Mouse (Mus musculus) small intestine, adult 2 months (tissue): ENCODE data around the gene Poc1b. TPM values are rescaled to one million over a fixed set of nuclear protein-coding genes. Genes with fewer than 3 reads are reported as not detected.

Source experiments
- H3K27ac ChIP-seq: fragments of 200-500 bp; 2 replicates; pipeline ENCODE4 v1.5.1; 2012; ENCODE audit warnings: low read depth, low read length, control low read depth, inconsistent platforms; ENCODE audit not compliant: insufficient read depth
- H3K27me3 ChIP-seq: fragments of 200-500 bp; 2 replicates; pipeline ENCODE4 v1.6.1; 2012; ENCODE audit warnings: mild to moderate bottlenecking, moderate library complexity, low read length, inconsistent platforms; ENCODE audit not compliant: control insufficient read depth, insufficient read depth
- H3K36me3 ChIP-seq: fragments of 200-500 bp; 2 replicates; pipeline ENCODE4 v1.6.1; 2012; ENCODE audit warnings: mild to moderate bottlenecking, low read length, control low read depth, inconsistent platforms; ENCODE audit not compliant: control insufficient read depth, insufficient read depth
- H3K4me1 ChIP-seq: fragments of 200-500 bp; 2 replicates; pipeline ENCODE4 v1.6.1; 2012; ENCODE audit warnings: low read length, inconsistent platforms, mixed read lengths; ENCODE audit not compliant: control insufficient read depth, insufficient read depth, insufficient read length
- H3K4me3 ChIP-seq: fragments of 200-500 bp; 2 replicates; pipeline ENCODE4 v1.5.1; 2012; ENCODE audit warnings: low read depth, mild to moderate bottlenecking, control low read depth, inconsistent platforms, low read length, moderate library complexity
- CTCF ChIP-seq: fragments of 200-500 bp; IDR thresholded peaks from 2 replicates; pipeline ENCODE4 v1.5.1; 2012; ENCODE audit warnings: low read depth, mild to moderate bottlenecking, control low read depth, inconsistent platforms, low read length, moderate library complexity, mixed read lengths; ENCODE audit not compliant: insufficient replicate concordance, insufficient read length; ENCODE audit errors: extremely low read depth
- POLR2A ChIP-seq: fragments of 200-500 bp; IDR thresholded peaks from 2 replicates; pipeline ENCODE4 v1.6.1; 2012; ENCODE audit warnings: low read depth, mild to moderate bottlenecking, control low read depth, inconsistent platforms, low read length, moderate library complexity
- WGBS: fragments of 180-500 bp; shearing (Covaris S2); methylation state at CpG from one replicate; pipeline ENCODE4 v1.1.7; 2018; 5-methylcytosine and 5-hydroxymethylcytosine counted together
- polyA plus RNA-seq: library from polyadenylated mRNA; depleted of rRNA; stranded (reverse); fragments of >200 nt; gene quantifications from 2 replicates; pipeline ENCODE4 v1.2.3, GENCODE M21; 2012

The Poc1b gene
- polyA plus RNA-seq, 1 experiment, result 5.5 TPM

DNA sequence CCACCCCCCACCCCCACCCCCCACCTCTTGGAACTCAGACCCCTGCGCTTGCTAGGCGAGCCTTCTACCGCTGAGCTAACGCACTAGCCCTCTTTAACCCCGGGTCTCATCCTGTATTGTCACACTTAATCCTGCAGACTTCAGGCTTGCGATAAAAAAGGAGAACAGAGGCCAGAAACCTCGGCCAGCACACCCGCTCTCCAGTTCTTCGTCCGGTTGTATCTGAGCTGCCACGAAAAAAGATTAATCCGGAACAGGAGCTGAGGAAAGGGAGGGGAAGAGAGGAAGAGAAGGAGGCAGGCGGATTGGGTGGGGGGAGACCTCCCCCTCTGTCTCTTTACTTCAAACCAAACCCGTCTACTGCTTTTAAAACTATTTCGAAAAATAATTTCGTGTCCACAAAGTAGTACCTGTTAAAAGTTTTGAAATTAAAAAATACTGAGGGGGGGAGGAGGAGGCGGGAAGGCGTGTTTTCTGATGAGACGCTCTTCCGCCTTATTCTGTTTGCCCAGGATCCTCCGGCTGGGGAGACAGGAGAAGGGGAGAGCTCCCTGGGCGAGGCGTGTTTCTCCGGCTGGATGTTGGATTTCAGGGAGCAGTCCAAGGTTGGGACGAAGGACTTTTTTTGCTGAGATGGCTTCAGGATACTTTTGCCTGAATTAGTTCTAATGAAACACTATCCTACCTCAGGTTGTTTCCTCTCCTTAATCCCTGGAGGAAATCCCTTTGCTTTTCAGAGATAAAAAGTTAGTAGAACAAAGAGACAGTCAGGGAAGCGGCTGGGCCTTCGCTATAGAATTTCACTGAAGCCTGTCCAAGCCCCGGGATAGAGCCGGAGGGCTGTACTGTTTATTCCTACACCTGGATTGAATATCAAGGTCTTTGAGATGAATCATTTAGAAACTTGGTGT is 97.0 kb downstream of the Poc1b start:
- no peak for TF ChIP-seq CTCF
- peak; percentile 33; the same call in 1 of the 2 replicates for TF ChIP-seq POLR2A
- Histone ChIP-seq H3K27me3 (no peaks in the 10 kb centered on the region), H3K27ac (peak overlapping the region; percentile 60), H3K4me1 (peaks cover 6% of the 10 kb centered on the region), H3K4me3 (peak overlapping the region; percentile 53), H3K36me3 (no peaks in the 10 kb centered on the region)
- WGBS, result 49% methylated on average over 29 of the region's 29 CpGs

DNA sequence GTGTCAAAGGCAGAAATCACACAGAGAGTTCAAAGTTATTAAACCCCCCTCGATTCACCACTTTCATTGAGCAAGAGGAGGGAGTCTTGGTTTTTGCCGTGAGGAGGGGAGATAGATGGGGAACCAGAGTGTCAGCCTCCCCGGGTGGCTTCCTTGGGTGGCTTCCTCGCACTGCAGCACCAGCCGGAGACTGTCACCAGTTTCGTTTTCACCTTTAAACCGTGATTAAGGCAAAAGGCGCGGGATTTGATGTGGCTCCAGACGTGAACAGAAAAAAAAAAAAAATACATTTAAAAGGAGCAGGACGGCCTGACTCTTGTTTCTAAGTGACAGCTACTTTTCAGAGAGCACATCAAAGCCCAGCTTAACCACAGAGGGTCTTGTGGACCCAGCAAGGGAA is 97.7 kb downstream of the Poc1b start:
- H3K36me3 ChIP-seq, result no peaks in the 10 kb centered on the region
- peaks cover 10% of the 10 kb centered on the region for H3K4me1 ChIP-seq
- H3K27ac ChIP-seq, result no peak overlapping the region
- 8% methylated on average over 11 of the region's 11 CpGs for WGBS
- H3K27me3 ChIP-seq, result no peaks in the 10 kb centered on the region
- TF ChIP-seq CTCF (no peak), POLR2A (peak; percentile 49; the same call in 1 of the 2 replicates)
- H3K4me3 ChIP-seq, result peak overlapping the region; percentile 49

DNA sequence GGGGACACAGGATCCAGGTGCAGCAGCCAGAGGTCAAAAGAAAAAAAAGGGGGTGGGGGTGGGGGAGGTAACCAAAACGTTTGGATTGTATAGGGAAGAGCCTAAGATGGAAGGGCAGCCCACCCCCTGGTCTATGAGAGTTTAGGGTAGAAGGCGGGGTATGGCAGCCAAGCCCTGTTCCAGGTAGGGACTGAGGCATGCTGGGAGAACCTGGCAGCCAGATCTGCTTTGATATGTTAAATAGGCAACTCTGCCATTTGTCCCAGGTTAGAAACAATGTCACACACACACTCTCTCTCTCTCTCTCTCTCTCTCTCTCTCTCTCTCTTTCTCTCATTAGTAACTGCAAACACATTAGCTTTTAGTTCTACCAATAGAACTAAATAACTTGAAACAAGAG is 100.3 kb downstream of the Poc1b start:
- H3K27me3 ChIP-seq, result no peaks in the 10 kb centered on the region
- TF ChIP-seq POLR2A (no peak), CTCF (no peak)
- no peaks in the 10 kb centered on the region for H3K36me3 ChIP-seq
- H3K27ac ChIP-seq, result no peak overlapping the region
- no peak overlapping the region for H3K4me3 ChIP-seq
- peaks cover 26% of the 10 kb centered on the region for H3K4me1 ChIP-seq
- WGBS, result 56% methylated on average over 2 of the region's 2 CpGs

DNA sequence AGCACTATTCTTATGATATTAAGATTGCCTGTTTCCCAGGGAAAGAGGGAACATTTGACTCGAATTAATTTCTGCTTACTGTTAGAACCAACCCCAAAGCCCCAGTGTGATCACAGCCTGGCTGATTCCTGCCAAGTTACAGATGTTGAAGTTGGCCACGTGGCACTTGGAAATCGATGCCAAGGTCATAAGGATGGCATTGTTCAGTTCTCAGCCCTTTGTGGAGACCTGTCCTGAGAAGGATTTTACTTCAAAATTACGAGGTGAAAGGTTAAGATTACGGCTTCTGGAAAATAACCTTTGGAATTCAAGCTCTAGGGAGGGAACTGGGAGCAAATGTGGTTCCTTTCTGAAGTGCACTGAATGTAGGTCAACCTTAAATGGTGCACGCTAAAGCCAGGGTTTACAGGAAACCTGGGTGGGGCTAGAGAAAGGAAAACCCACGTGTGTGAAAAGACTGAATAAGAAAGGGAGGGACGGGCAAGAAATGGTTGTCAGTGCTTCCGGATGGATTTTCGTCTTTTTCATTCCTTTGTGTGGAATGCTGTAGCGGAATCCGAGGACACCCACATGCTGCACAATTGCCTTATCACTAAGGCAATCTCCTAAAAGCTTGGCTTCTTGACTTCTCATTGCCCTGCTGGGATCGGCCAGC is 102.4 kb downstream of the Poc1b start:
- WGBS, result 52% methylated on average over 13 of the region's 13 CpGs
- H3K27me3 ChIP-seq, result no peaks in the 10 kb centered on the region

DNA sequence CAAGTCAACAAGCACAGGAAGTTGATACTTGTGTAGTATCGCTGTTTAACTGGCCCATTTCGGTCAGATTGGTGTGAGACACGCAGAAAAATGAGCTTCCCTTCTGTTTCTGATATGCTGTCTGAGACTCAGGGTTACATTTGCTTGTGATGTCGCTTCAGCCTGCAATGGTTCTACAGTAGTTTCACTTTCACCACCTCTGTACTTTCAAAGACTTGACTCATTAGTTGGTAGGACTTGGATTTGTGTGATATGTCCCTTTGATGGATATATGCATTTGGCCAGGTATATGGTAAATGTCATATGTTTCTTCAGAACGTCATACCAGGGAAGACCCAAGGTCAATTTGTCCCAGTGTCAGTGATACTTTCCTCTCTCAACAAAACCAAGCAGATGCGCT is 104.2 kb downstream of the Poc1b start:
- 74% methylated on average over 6 of the region's 6 CpGs for WGBS
- H3K27ac ChIP-seq, result peak overlapping the region; percentile 73
- H3K36me3 ChIP-seq, result no peaks in the 10 kb centered on the region
- no peaks in the 10 kb centered on the region for H3K27me3 ChIP-seq
- H3K4me1 ChIP-seq, result peaks cover 24% of the 10 kb centered on the region
- no peak overlapping the region for H3K4me3 ChIP-seq
- TF ChIP-seq POLR2A (no peak), CTCF (no peak)

More for the DNA sequence above, 102.4 kb downstream of the Poc1b start:
- TF ChIP-seq POLR2A (no peak), CTCF (no peak)
- Histone ChIP-seq H3K4me3 (no peak overlapping the region), H3K4me1 (peaks cover 24% of the 10 kb centered on the region), H3K36me3 (no peaks in the 10 kb centered on the region), H3K27ac (no peak overlapping the region)

DNA sequence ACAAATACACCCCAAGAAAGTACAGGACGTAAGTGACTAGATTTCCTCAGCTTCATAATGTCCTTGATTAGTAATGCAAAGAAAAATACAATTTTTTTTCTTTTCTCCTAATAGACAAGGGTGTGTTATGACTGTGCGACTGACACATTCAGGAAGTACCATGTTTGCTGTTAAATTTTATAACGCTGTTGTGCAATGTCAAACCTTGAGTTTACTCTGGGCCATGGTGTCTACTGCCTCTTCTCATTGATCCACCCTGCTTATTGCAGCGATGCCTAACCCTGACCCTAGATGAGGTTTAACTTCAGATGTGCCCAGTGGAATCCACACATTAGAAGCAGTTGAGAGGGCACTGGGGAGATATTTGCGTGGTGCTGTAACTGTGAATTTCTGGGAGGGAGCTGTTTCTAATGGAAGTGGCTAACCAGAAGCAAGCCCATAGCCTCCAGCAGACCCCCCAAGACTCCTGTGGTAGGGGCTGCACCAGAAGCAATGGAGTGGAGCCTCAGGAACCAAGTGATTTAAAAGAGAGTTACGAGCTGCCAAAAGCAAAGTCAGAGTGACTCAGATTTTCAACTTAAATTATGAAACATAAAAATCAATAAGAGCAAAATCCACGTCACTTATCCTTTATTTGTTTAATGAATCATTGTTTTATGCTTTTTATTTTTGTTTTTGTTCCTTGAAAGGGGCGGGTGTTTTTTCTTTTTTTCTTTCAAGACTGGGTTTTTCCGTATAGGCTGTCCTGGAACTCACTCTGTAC is 104.8 kb downstream of the Poc1b start:
- Histone ChIP-seq H3K36me3 (no peaks in the 10 kb centered on the region), H3K4me3 (no peak overlapping the region), H3K4me1 (peaks cover 24% of the 10 kb centered on the region), H3K27ac (peak overlapping the region; percentile 73), H3K27me3 (no peaks in the 10 kb centered on the region)
- 37% methylated on average over 9 of the region's 9 CpGs for WGBS
- TF ChIP-seq CTCF (no peak), POLR2A (no peak)
